Mouse (Mus musculus): ENCODE results near the gene Reep3. TPM values are rescaled to one million over a fixed set of nuclear protein-coding genes. Genes with fewer than 3 reads are reported as not detected.
A peak's percentile ranks its signal among the peaks of the same experiment; 100 is the strongest.

Reep3 gene
- total RNA-seq, 2 experiments from 2014 or later, result 18.4 to 19.7 TPM

DNA sequence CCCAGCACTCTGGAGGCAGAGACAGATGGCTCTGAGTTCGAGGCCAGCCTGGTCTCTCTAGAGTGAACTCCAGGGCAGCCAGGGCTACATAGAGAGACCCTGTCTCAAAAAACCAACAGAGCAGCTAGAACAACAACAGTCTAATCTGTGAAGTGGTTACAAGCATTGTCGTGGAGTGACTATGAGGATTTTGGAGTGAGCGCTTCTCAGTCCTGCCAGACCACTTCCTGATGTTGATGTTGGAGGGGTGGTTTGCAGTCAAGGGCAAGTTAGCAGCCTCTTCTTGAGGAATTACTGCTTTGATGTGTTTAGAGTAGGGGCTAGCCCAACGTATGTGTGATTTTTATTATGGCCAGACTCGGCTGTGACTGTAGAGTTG is 15.0 kb upstream of the Reep3 start:
- intact Hi-C loops (cut with DNase I), result no loop called here
- no peak for DNase-seq (ENCODE audit: low spot score in 2 of 2)

- intact Hi-C loops (cut with DNase I), result no loop called here
- no peak for DNase-seq (ENCODE audit: low spot score in 2 of 2)
Measured at GRCm38 (mm10) chr10:67111044-67111798, 14.5 kb upstream of the Reep3 start.

GRCm38 (mm10) chr10:67109635-67110034 is 12.9 kb upstream of the Reep3 start:
- no peak for DNase-seq (ENCODE audit: low spot score in 2 of 2)
- intact Hi-C loops (cut with DNase I), result no loop called here

- intact Hi-C loops (cut with DNase I), result no loop called here
Measured at GRCm38 (mm10) chr10:67108096-67108495, 11.4 kb upstream of the Reep3 start.

DNA sequence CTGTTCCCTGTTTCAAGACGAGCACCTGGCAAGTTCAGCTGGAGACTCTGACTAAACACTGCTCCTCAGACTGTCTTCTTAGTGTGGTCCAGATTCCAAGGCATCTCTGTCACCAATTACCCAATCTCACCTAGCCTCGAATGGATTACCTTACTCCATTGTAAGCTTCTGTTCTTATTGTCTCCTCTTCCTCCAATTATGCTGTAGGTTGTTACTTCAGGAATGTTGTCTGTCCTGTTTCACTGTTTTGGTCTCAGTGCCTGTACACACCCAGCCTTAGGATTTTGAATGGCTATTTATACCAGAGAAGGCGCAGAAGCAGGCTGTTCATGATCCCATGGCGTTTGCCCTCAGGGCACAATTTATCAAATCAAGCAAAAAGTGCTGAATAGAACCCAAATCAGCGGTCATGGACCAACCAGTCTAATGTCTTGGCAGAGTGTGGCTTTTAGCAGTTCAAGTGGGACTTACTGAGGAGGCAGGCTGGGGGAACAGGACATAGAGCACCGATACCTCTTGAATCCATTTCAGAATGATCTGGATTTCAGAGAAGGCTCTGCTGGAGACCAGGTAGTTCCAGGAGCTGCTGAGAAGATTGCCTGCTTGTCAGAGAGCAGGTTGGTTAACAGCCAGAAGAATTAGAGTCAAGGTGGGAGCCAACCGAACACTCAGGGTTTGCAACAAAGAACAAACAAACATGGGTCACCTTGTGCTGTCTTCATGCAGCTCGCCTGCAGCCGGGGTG is 10.4 kb upstream of the Reep3 start:
- intact Hi-C loops (cut with DNase I), result no loop called here

More at GRCm38 (mm10) chr10:67108096-67108495, 11.4 kb upstream of the Reep3 start:
- DNase-seq (ENCODE audit: low spot score in 2 of 2), result no peak

GRCm38 (mm10) chr10:67106400-67106799 is 9.7 kb upstream of the Reep3 start:
- intact Hi-C loops (cut with DNase I), result no loop called here

More for the DNA sequence above, 10.4 kb upstream of the Reep3 start:
- DNase-seq (ENCODE audit: low spot score in 2 of 2), result no peak

GRCm38 (mm10) chr10:67105331-67106217 is 8.8 kb upstream of the Reep3 start:
- DNase-seq (ENCODE audit: low spot score in 2 of 2), result no peak
- intact Hi-C loops (cut with DNase I), result no loop called here

More at GRCm38 (mm10) chr10:67106400-67106799, 9.7 kb upstream of the Reep3 start:
- DNase-seq (ENCODE audit: low spot score in 2 of 2), result no peak

DNA sequence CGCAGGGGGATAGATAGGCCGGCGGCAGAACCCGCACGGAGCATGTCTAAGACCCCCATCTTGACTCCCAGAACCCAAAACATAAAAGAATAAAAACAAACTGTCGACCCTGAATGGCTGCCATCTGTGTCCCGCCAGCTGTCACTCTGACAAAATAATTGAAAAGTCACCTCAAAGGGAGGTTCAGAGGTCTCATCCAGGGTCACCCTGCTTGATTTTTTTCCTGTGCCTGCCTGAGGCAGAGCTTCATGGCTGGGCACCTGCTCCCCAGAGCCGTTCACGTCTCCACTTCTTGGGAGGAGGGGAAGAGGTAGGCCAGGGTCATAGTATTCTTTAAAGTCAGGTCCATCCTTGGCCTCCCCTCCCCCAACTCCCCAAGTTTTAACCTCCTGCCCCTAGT is 7.8 kb upstream of the Reep3 start:
- intact Hi-C loops (cut with DNase I), result no loop called here
- no peak for DNase-seq (ENCODE audit: low spot score in 2 of 2)

DNA sequence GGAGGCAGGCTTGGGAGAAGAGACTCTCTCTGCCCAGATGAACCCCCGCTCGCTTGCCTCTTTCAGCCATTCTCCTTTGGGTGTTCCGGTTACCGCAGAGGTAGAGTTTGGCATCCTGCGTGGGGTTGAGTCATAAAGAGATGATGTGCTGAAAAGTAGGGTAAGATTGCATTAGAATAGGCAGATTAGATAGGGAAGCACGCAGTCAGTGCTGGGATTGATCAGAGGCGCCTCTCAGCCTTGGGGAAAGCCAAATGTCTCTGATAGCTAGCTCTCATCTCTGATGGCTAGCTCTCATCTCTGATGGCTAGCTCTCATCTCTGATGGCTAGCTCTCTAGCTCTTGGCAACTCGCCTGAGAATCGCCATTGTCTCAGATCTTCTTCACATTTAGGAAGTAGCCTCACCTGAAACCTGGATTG is 4.1 kb upstream of the Reep3 start:
- intact Hi-C loops (cut with DNase I), result no loop called here
- peak in 1 of 2 experiments; percentile 40 for DNase-seq (ENCODE audit: low spot score in 2 of 2)

DNA sequence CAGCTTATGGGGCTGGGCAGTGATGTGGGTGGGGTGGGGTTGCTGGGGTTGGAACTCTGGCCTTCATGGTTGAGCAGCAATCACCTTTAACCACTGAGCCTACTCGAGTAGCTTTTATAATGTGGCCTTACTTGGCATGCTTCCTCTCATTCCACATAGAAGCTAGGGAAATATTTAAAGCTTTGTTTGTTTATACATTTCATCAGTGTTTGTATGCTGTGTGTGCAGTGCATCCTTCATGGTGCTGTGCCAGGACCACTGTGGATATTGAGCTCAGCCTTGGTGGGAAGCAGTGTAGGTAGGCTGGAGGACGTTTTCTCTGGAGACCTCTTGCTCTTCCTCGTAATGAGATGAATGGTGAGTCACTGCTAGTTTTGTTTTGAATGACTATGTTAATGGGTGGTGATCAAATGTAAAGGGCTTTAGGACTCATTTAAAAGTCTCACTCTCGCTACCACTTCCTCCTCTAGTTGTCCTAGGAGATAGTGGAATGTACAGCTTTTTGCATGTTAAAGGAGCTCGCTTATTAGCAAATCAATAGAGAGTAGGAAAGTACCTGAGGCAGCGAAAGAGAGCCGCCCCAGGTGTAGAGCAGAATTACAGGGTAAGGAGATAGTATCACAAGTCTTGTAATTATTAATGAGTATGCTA is 3.4 kb upstream of the Reep3 start:
- intact Hi-C loops (cut with DNase I), result no loop called here
- DNase-seq (ENCODE audit: low spot score in 2 of 2), result no peak

DNA sequence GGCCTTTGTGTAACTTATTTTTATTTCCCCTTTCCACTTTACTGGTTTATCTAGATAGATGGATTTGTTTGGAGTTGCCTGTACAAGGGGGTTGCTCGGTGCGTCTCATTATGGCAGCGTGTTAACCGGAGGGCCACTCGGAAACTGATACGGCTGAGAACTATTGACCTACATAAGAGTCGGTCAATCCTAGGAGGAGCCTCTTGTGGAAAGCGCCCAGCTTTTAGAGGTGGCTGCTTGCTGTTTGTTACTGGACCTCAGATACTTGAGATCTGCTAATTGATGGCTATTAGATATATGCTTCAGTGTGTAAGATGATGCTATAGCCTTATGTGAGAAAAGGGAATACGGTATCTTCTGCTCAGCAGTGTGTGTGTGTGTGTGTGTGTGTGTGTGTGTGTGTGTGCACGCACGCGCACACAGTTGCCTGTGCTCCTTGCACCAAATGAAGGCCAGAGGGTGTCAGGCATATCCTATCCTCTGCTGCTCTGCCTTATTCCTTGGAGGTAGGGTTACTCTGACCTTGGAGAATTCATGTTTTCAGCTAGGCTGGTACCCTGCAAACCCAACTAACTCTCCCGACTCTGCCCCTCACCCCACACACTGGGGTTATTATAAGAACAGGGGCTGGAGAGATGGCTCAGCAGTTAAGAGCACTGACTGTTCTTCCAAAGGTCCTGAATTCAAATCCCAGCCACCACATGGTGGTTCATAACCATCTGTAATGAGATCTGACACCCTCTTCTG is 2.6 kb upstream of the Reep3 start:
- DNase-seq (ENCODE audit: low spot score in 2 of 2), result no peak
- intact Hi-C loops (cut with DNase I), result loop anchor here (5.0 kb wide), 2 partner anchors 62 to 88 kb away; no protein-coding TSS in a partner anchor

DNA sequence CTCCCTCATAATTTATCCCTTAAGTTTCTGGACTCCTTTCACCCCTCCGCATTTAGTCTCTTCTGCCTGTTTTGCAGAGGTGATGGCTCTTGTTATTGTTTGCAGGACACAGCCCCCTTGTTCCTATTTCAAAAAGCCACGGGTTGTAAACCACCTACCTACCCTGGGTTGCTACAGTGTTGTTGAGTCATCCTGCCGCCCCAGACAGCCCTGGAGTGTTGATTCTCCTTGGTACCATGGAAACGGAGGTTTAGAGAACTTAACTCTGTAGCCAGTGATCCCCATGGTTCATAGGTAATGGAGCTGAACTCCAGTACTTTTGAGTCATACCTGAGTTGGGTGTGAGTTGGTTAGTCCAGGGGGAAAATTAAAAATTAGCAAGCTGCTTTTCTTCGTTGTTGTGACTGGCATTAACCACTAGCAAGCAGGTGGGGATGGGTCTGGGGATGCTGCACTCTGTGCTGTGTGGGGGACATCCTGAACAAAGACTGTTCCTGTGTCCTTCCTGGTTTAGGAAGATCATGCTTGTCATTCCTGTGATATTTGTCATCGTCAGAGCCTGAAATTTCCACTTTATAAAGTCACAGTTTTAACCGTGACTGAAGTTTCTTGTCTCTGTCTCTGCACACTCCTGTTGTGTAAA is 1.8 kb upstream of the Reep3 start:
- no peak for DNase-seq (ENCODE audit: low spot score in 2 of 2)
- intact Hi-C loops (cut with DNase I), result loop anchor here (5.0 kb wide), 2 partner anchors 61 to 89 kb away; no protein-coding TSS in a partner anchor

DNA sequence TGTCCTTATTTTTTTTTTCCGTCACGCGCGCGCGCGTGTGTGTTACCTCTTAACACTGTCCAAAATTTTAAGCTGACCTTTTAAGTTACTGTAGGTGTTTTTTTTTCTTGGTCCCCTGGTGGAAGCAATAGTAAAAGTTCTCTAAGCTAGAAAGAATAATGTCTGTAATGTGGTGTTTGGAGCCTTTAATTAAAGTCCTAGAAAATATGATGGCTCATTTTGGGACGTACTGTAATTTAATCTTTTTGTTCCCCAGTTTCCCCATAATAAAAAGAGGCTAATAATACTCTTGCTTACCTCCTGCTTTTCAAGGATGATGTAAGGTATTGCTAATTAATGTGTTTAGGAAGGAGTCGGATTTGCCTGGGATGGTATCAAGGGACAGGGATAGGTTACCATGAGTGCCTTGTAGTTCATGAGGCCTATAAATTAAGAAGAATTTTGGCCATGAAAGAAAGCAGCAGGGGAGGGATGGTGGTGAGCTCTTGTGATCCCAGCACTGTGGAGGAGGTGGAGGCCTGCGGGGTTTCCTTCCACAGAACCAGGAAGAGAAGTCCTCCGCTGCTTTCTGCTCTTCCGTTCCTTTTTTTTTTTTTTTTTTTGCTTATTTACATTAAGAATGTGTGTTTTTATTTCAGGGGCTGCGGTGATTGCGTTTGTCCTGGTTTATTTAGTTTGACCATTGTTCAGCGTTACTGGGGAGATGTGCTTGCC is 849 bp upstream of the Reep3 start:
- intact Hi-C loops (cut with DNase I), result loop anchor here (2.0 to 5.0 kb wide), 3 partner anchors 60 to 93 kb away; no protein-coding TSS in a partner anchor
- no peak for DNase-seq (ENCODE audit: low spot score in 2 of 2)

DNA sequence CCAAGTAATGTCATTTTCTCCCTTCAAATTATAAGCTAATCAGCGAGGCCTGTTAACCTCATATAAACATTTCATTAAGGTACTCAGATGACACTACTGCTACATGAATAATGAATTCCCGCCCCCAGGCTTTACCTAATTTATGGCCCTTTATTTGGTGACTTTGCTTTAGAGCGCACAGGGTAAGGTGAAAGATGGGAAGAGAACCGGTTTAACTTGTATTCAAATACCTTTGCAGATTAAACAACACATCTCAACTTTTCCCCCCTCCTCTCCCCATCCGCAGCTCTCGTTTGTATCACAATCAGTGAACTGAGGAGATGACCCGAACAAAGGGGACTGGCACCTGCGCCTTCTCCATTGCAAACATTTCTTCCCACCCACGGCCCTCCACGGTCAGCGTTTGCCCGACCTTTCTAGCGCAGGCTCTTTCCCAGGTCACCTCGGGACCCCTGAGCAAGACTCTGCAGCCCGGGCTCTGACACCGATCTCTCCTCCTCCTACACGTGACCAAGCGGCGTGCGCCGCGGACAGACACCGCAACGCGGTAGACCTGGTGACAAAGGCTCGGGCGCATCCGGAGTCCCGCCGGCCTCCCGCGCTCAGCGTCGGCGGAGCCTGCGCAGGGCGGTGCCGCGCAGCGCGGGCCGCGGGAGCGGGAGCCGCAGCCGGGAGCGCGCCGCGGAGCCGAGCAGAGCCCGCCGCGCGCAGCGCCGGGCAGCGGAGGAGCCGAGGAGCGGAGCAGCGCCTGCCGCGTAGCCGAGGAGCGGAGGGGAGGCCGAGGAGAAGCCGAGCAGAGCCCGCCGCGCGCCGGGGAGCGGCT is 736 bp downstream of the Reep3 start, which contains the start of gene Jmjd1c:
Jmjd1c (plus strand) TSS at position 328 of the 823 bp plus-strand sequence.
- DNase-seq (ENCODE audit: low spot score in 2 of 2), result peak; percentile 85 to 89
- intact Hi-C loops (cut with DNase I), result loop anchor here (1.0 to 5.0 kb wide), 5 partner anchors 31 to 176 kb away; no protein-coding TSS in a partner anchor

DNA sequence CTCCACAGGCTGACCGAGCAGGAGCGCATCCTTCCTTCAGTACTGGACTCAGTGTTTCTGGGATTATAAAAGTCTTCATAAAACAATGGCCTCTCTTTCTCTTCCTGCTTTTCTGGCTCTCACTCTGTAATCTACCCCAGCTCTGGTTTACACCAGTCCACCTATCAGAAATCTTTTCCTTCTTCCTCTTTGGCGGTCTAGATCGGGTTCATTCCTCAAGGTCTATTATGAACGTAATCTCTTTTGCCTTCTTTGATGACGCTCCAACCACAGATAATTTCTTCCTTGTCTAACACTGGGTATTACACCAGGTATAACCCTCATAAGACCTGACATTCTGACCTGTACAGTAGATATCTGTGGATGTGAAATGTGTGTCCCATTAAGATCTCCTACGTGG is 1.8 kb downstream of the Reep3 start:
- intact Hi-C loops (cut with DNase I), result loop anchor here (5.0 kb wide), 2 partner anchors 58 to 92 kb away; no protein-coding TSS in a partner anchor
- DNase-seq (ENCODE audit: low spot score in 2 of 2), result no peak

- intact Hi-C loops (cut with DNase I), result no loop called here
- no peak for DNase-seq (ENCODE audit: low spot score in 2 of 2)
Measured at GRCm38 (mm10) chr10:67090611-67091010, 6.1 kb downstream of the Reep3 start.

Data from left cerebral cortex, postnatal 36 days (tissue).